Mouse (Mus musculus) erythroblast, embryonic 14.5 days (primary cell): ENCODE measurements around the gene Sdk1.

Source experiments
- GATA1 ChIP-seq: IDR thresholded peaks from 2 replicates; pipeline ENCODE4 v1.6.1; 2012; ENCODE audit warnings: low read length, inconsistent platforms, mixed read lengths
- TAL1 ChIP-seq: IDR thresholded peaks from 3 replicates; pipeline ENCODE4 v1.6.1; 2012; ENCODE audit warnings: low read length, inconsistent platforms, mixed read lengths

GRCm38 (mm10) chr5:141677841-141678240 lies 436.6 kb downstream of the Sdk1 start:
- TF ChIP-seq TAL1 (no peak), GATA1 (no peak)
